Mouse (Mus musculus) limb, embryonic 10.5 days (tissue): ENCODE results near the gene Sacm1l. TPM values are rescaled to one million over a fixed set of nuclear protein-coding genes. Genes with fewer than 3 reads are reported as not detected.

Experiments used
- DNase-seq: peaks from one replicate; pipeline ENCODE4 v3.0.0-alpha.2; 2017; ENCODE audit warnings: low spot score
- H3K27ac ChIP-seq: fragments of 300-500 bp; sonication (generic); 2 replicates; pipeline ENCODE4 v1.5.1; 2016; ENCODE audit warnings: mild to moderate bottlenecking
- H3K27me3 ChIP-seq: fragments of 300-500 bp; sonication (generic); 2 replicates; pipeline ENCODE4 v1.6.1; 2016; ENCODE audit warnings: low read depth, mild to moderate bottlenecking; ENCODE audit not compliant: poor library complexity, severe bottlenecking
- H3K36me3 ChIP-seq: fragments of 300-500 bp; sonication (generic); 2 replicates; pipeline ENCODE4 v1.6.1; 2016; ENCODE audit warnings: mild to moderate bottlenecking, moderate library complexity
- H3K4me1 ChIP-seq: fragments of 300-500 bp; sonication (generic); 2 replicates; pipeline ENCODE4 v1.6.1; 2016
- H3K4me3 ChIP-seq: fragments of 300-500 bp; sonication (generic); 2 replicates; pipeline ENCODE4 v1.5.1; 2016; ENCODE audit warnings: mild to moderate bottlenecking, moderate library complexity
- H3K9me3 ChIP-seq: fragments of 300-500 bp; sonication (generic); replicated peaks from 2 replicates; pipeline ENCODE4 v1.6.1; 2016; ENCODE audit warnings: mild to moderate bottlenecking
- WGBS: fragments of 180-500 bp; shearing (Covaris S2); methylation state at CpG from one replicate; pipeline ENCODE4 v1.1.7; 2016; 5-methylcytosine and 5-hydroxymethylcytosine counted together
- polyA plus RNA-seq: library from polyadenylated mRNA; unstranded; fragments of >200 nt; fragmentation: Nextera tagmentation; extraction: Ambion mirVana; gene quantifications from 2 replicates; pipeline ENCODE4 v1.2.1, GENCODE M21; 2016

Gene Sacm1l
- polyA plus RNA-seq, 1 experiment from 2014 or later, result 45.3 TPM

DNA sequence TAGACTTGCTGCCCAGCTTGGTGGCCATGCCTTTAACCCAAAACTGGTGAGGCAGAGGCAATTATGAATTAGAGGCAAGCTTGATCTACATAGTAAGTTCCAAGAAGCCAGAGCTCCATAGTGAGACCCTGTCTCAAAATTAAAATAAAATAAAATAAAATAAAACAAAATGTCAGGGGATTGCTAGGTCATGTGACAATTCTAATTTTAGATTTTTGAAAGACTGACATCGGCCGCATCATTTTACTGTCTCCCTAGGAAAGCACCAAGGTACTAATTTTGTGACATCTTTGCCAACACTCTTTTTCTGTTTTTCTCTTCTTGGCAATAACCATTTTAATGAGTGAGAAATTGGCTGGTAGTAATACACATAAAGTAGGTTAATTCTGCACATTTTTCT is 7.1 kb downstream of the Sacm1l start:
- no peaks in the 10 kb centered on the region for H3K9me3 ChIP-seq
- no peaks in the 10 kb centered on the region for H3K27me3 ChIP-seq
- over 99% methylated on average over 2 of the region's 2 CpGs for WGBS
- no peaks in the 10 kb centered on the region for H3K36me3 ChIP-seq
- peaks cover 10% of the 10 kb centered on the region for H3K4me1 ChIP-seq
- H3K4me3 ChIP-seq, result no peak overlapping the region
- no peak for DNase-seq
- no peak overlapping the region for H3K27ac ChIP-seq

DNA sequence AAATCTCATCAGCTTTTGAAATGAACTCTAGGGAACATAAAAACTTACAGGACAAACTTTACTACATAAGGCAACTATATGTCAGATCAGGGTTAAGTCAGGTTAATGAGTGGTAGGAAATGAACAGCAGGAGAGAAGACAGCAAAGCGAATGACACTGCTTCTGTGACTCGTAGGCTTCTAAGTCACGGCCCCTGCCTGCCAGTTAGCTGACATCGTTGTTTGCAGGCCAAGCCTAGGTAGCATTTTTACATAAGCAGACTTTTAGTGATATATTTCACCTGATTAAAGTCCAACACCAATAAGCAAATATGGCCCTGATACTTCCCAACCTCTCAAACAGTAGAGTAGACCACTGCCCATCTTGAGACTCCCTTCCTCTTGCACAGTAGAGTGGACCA is 8.6 kb downstream of the Sacm1l start:
- H3K4me3 ChIP-seq, result no peak overlapping the region
- no peak for DNase-seq
- H3K4me1 ChIP-seq, result peaks cover 6% of the 10 kb centered on the region; the same call in 1 of the 2 replicates
- no peak overlapping the region for H3K27ac ChIP-seq
- 53% methylated on average over 4 of the region's 4 CpGs for whole genome bisulfite sequencing
- H3K36me3 ChIP-seq, result peaks cover 5% of the 10 kb centered on the region; the same call in 1 of the 2 replicates
- H3K27me3 ChIP-seq, result no peaks in the 10 kb centered on the region
- H3K9me3 ChIP-seq, result no peaks in the 10 kb centered on the region

DNA sequence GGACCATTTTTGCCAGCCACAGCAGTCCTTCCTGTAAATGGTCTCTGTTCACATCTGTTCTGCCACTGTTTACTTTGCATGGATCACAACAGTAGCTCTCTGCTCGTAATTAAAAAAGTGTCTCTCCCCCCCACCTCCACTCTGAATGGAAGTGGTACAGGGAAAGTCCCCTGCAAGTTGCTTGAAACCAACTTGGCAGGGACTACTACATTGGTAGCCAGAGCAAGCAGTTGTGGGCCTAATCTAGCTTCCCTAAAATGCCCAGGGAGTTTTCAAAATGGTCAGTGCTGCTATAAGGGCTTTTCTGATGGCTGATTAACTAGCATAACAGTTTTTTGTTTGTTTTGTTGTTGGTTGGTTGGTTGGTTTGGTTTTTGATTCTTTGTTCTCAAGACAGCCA is 9.5 kb downstream of the Sacm1l start:
- Histone ChIP-seq H3K4me1 (peaks cover 6% of the 10 kb centered on the region; the same call in 1 of the 2 replicates), H3K27ac (no peak overlapping the region), H3K4me3 (no peak overlapping the region), H3K27me3 (no peaks in the 10 kb centered on the region), H3K36me3 (peaks cover 8% of the 10 kb centered on the region; the same call in 1 of the 2 replicates), H3K9me3 (no peaks in the 10 kb centered on the region)
- WGBS, result 71% methylated on average over 1 of the region's 1 CpGs
- DNase-seq, result no peak

DNA sequence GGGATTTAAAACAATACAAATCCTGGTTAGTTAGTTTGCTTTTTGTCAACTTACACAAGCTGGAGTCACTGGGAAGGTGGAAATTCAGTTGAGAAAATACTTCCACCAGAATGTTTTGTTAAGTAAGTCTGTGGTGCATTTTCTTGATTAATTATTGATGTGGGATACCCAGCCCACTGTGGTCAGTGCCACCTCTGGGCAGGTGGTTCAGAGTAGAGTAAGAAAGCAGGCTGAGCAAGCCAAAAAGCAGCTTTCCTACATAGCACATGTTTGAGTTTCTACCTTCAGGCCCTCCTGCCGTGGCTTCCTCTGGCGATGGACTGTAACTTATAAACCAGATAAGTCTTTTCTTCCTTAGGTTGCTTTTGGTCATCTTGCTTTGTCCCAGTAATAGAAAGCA is 10.3 kb downstream of the Sacm1l start:
- Histone ChIP-seq H3K4me3 (no peak overlapping the region), H3K4me1 (peaks cover 6% of the 10 kb centered on the region; the same call in 1 of the 2 replicates), H3K9me3 (no peaks in the 10 kb centered on the region), H3K27ac (no peak overlapping the region), H3K27me3 (no peaks in the 10 kb centered on the region), H3K36me3 (peaks cover 8% of the 10 kb centered on the region; the same call in 1 of the 2 replicates)
- WGBS, result 88% methylated on average over 2 of the region's 2 CpGs
- no peak for DNase-seq

DNA sequence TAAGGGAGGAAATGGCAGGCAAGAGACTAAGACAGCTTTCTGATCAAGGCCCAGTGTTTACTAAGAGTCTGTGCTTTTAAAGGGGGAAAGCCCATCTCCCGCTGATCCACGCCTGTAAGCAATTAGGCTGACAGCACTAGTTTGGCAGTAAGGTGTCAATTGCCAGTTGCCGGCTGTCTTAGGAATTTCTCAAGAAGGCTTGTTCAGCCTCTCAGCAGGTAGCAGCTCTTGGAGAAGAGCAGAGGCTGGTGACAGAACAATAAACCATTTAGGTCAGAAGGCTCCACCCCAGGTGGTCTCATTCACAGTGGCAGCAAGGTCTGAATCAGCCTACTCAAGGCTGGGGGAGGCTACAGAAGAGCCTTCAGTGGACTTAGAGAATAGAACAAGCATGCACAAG is 25.0 kb downstream of the Sacm1l start:
- Histone ChIP-seq H3K27ac (no peak overlapping the region), H3K4me3 (no peak overlapping the region), H3K36me3 (peaks cover 90% of the 10 kb centered on the region), H3K4me1 (peaks cover 9% of the 10 kb centered on the region), H3K9me3 (no peaks in the 10 kb centered on the region), H3K27me3 (no peaks in the 10 kb centered on the region)
- peak; percentile 50 for DNase-seq
- 8% methylated on average over 3 of the region's 3 CpGs for WGBS

DNA sequence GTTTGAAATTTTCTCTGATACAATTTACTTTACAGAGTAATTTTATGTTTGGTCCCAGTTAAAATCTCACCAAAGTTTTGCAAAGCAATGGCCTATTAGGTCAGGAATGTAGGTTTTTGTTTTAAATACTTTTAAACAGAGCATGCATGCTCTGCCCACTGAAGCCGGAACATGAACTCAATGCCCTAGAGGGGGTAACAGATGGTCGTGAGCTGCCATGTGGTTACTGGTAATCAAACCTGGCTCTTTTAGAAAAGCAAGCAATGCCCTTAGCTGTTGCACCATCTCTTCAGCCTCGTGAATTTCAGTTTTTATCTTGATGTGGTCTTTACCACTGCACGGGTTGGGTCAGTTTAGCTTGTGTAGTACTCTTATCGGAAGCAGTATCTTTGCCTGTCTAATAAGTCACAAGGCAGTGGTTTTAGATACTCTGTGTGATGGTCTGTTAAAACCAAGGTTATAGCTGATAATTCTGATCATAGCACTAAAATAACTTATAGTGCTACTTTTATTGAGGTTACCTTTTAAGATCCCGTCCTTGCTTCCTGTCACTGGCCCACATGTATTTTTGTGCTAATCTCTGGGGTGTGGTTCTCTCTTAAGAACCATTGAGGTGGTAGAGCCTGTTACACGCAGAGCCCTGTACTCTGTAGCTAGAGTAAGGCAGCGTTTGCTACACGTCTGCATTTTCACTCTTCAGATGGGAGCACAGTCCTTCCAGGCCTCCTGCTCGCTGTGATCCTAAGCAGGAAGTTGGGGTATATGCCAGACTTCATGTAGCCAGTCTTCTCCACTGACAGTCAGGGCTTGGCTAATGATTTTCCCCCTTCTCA is 48.0 kb downstream of the Sacm1l start:
- no peaks in the 10 kb centered on the region for H3K9me3 ChIP-seq
- H3K4me1 ChIP-seq, result no peaks in the 10 kb centered on the region
- DNase-seq, result no peak
- H3K36me3 ChIP-seq, result peaks cover 40% of the 10 kb centered on the region
- 90% methylated on average over 10 of the region's 10 CpGs for WGBS
- no peak overlapping the region for H3K27ac ChIP-seq
- H3K27me3 ChIP-seq, result no peaks in the 10 kb centered on the region
- no peak overlapping the region for H3K4me3 ChIP-seq

DNA sequence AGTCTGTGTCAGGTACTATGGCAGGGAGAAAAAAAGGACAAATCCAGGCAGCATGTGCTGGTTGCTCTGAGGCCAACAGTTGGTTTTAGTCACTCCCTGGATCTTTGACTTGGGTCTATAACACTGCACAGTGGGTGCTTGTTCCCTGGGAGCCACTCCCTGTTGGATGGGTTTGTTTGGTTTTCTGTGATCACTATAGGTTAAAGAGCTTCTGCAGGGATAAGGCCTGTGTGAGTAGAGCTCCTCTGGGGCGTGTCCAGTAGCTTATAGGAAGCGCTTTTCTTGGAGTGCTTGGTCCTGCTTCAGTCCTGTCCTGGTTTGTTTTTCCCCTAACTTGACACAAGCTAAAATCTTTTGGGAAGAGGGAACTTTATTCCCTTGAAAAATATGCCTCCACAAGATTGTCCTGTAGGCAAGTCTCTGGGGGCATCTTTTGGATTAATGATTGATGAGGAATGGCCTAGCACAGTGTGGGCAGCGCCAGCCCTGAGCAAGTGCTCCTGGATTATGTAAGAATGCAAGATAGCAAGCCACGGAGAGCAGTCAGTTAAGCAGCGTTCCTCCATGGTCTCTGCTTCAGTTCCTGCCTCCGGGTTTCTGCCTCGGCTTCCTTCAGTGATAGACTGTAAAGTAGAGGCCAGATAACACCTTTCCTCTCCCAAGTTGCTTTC is 59.8 kb downstream of the Sacm1l start:
- Histone ChIP-seq H3K9me3 (no peaks in the 10 kb centered on the region), H3K4me3 (no peak overlapping the region), H3K36me3 (peaks cover 38% of the 10 kb centered on the region), H3K4me1 (peaks cover 7% of the 10 kb centered on the region), H3K27ac (no peak overlapping the region), H3K27me3 (no peaks in the 10 kb centered on the region)
- whole genome bisulfite sequencing, result 84% methylated on average over 7 of the region's 7 CpGs
- no peak for DNase-seq

DNA sequence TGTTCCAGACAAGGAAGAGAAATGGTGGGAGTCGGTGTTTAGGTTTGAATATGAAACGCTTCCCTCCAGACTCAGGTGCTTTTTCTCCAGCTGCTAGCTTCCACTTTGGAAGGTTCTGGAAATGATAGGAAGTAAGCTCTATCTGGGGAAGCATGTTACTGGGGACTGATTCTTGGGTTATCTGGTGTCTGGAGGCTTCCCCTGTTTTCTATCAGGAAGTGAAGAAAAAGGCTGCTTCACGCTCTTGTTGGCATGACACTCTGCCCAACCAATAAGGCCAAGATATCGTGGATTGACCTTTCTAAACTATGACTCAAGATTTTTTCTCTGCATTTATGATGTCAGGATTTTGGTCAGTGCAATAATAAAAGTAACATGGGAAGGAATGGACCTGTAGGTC is 65.6 kb downstream of the Sacm1l start:
- Histone ChIP-seq H3K27ac (no peak overlapping the region), H3K4me1 (no peaks in the 10 kb centered on the region), H3K36me3 (peaks cover 20% of the 10 kb centered on the region), H3K9me3 (no peaks in the 10 kb centered on the region), H3K4me3 (no peak overlapping the region), H3K27me3 (no peaks in the 10 kb centered on the region)
- DNase-seq, result no peak
- 93% methylated on average over 4 of the region's 4 CpGs for WGBS

DNA sequence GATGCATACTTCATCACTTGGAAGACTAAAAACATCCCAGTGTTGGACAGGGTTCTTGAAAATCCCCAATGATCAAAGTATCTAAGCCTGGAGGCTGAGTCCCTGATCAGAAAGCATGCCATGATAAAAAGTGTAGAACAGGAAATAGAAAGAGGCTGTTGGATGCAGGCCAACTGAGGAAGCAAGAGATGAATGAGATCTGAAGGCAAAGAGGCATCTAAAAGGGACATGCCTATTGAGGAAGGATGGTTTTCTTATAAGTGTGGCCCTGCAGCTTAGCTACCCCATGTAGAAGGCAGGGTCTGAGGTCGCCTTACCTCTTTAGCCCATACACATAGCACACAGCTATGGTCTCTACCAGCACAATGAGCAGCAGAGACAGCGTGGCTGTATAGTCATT is 67.4 kb downstream of the Sacm1l start:
- Histone ChIP-seq H3K4me3 (no peak overlapping the region), H3K27ac (no peak overlapping the region), H3K36me3 (peaks cover 14% of the 10 kb centered on the region), H3K27me3 (no peaks in the 10 kb centered on the region), H3K9me3 (no peaks in the 10 kb centered on the region), H3K4me1 (no peaks in the 10 kb centered on the region)
- 87% methylated on average over 2 of the region's 2 CpGs for WGBS
- DNase-seq, result no peak

DNA sequence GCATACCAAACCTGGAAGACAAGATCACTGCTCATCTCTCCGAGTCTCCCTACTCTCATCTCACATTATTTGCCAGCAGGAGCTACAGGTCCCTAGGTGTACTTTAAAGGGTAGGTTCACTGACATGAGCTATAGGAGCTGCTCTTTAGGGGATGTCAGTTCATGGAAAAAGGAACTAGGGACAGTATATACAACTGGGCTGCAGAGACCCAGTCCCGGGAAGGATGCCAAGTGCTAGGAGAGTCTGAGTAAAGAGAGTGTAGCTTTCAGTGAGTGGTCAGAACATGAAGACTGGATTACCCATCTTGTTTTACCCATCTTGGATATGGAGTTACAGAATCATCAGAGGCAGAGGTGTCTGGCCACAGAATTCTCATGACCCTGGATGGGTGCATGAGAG is 67.8 kb downstream of the Sacm1l start:
- no peak overlapping the region for H3K27ac ChIP-seq
- no peak overlapping the region for H3K4me3 ChIP-seq
- 91% methylated on average over 2 of the region's 2 CpGs for WGBS
- H3K9me3 ChIP-seq, result no peaks in the 10 kb centered on the region
- no peaks in the 10 kb centered on the region for H3K27me3 ChIP-seq
- no peaks in the 10 kb centered on the region for H3K4me1 ChIP-seq
- no peak for DNase-seq
- H3K36me3 ChIP-seq, result peaks cover 14% of the 10 kb centered on the region

DNA sequence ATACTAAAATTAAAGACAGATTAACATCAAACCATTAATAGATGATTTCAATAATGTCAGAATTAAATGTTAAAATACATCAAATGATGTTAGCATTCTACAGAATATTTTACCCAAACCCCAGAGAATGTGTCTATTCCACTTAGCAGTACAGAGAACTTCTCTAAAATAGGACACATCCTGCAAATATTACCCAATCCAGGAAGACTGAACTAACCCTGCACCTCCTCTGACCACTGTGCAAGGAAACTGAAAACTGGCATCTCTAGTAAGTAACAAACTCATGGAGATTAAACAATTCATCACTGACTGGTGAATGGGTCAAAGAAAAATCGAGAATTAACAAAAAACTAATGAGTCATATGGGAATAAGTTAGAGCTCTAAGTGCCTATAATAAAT is 72.0 kb downstream of the Sacm1l start:
- Histone ChIP-seq H3K27ac (no peak overlapping the region), H3K36me3 (no peaks in the 10 kb centered on the region), H3K27me3 (no peaks in the 10 kb centered on the region), H3K4me1 (no peaks in the 10 kb centered on the region), H3K9me3 (no peaks in the 10 kb centered on the region), H3K4me3 (no peak overlapping the region)
- no peak for DNase-seq
- WGBS, result 80% methylated on average over 1 of the region's 1 CpGs

DNA sequence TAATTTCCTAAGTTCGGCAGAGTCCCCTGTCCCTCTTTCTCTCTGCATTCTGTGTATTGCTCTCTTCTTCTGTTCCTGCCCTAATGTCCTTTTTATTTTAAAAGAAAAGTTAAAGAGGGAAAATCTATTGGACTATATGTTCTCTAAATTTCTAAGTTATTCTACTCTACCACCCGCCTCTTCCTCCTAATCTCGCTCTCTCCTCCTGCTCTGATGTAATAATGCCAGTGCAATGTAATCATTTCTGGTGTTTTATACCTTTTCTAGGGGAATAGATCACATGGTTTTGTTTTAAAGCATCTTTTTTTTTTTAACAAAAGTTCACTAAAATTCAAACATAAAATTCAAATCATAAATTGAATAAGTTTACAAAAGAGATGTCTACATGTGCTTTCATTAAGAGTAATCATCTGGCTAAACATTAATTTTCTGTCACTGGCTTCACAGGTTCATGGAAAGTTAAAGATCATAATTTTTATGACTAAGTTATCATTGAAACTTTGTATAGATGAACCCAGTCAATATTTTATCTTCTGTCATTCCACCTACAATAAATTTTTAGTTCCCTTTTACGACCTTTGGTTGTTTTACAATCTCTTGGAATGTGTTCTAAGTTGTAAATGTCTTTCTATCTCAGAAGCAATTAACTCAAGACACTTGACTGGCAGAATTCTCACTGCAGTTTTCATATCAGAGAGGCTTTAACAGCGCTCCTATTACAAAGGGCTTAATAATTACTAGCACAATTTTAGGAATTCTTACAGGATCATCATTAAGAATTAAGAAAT is 90.9 kb downstream of the Sacm1l start:
- no peaks in the 10 kb centered on the region for H3K27me3 ChIP-seq
- DNase-seq, result no peak
- H3K27ac ChIP-seq, result no peak overlapping the region
- no peaks in the 10 kb centered on the region for H3K36me3 ChIP-seq
- no peaks in the 10 kb centered on the region for H3K4me1 ChIP-seq
- H3K4me3 ChIP-seq, result no peak overlapping the region
- 89% methylated on average over 5 of the region's 5 CpGs for WGBS
- no peaks in the 10 kb centered on the region for H3K9me3 ChIP-seq

DNA sequence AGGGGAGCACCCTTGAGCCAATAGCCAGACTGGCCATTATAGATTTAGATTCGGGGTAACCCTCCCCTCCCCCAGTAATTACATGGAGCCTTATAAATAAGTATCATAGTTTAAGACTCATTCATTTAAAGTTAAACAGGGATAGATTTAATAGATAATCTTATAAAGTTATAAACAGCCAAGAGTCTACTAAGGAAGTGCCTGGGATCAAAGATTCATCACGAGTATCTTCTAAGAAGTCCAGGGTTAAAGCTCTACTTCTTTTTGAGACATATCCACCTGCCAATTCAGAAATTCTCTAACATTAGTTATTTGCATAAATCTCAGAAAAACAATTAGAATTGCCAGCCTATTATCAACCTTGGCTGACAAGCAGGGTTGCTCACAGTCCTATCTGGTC is 95.2 kb downstream of the Sacm1l start:
- H3K4me1 ChIP-seq, result no peaks in the 10 kb centered on the region
- no peaks in the 10 kb centered on the region for H3K9me3 ChIP-seq
- no peak overlapping the region for H3K4me3 ChIP-seq
- no peak overlapping the region for H3K27ac ChIP-seq
- DNase-seq, result no peak
- no peaks in the 10 kb centered on the region for H3K27me3 ChIP-seq
- H3K36me3 ChIP-seq, result no peaks in the 10 kb centered on the region
- whole genome bisulfite sequencing, result 90% methylated on average over 2 of the region's 2 CpGs
